Mouse (Mus musculus): ENCODE data around the gene Cope.

The Cope gene

GRCm38 (mm10) chr8:70351035-70351999, 49.0 kb downstream of the Cope start:
- DNase-seq, result peak; percentile 26

GRCm38 (mm10) chr8:70352000-70352384, 49.7 kb downstream of the Cope start:
- no peak for DNase-seq

- DNase-seq, result peak; percentile 79
Observed at GRCm38 (mm10) chr8:70352657-70353151, 50.4 kb downstream of the Cope start.

- DNase-seq, result peak; percentile 100
Observed at GRCm38 (mm10) chr8:70353194-70353817, 51.0 kb downstream of the Cope start, which contains the start of gene Upf1. Gene Upf1 (minus strand): TSS chr8:70353278.

GRCm38 (mm10) chr8:70354004-70354403, 51.7 kb downstream of the Cope start:
- no peak for DNase-seq

GRCm38 (mm10) chr8:70356111-70356510, 53.8 kb downstream of the Cope start:
- DNase-seq, result no peak

- no peak for DNase-seq
Observed at GRCm38 (mm10) chr8:70359411-70359810, 57.1 kb downstream of the Cope start.

- DNase-seq, result peak; percentile 67
Observed at GRCm38 (mm10) chr8:70360769-70361168, 58.5 kb downstream of the Cope start.

GRCm38 (mm10) chr8:70361484-70362032, 59.2 kb downstream of the Cope start:
- DNase-seq, result no peak
